Mouse (Mus musculus): ENCODE measurements around the gene Adck1. TPM values are rescaled to one million over a fixed set of nuclear protein-coding genes. Genes with fewer than 3 reads are reported as not detected.
A peak's percentile ranks its signal among the peaks of the same experiment; 100 is the strongest.

Adck1 gene
- total and polyA plus RNA-seq, 3 experiments: 30.6 to 34.3 TPM; not detected in 1

GRCm38 (mm10) chr12:88405113-88405512 lies 44.8 kb downstream of the Adck1 start:
- H3K27me3 ChIP-seq (ENCODE audit: control insufficient read depth in 1 of 2, insufficient read depth in 2 of 2, low read length in 2 of 2): no peaks in the 10 kb centered on the region
- no peak overlapping the region for H3K27ac ChIP-seq (ENCODE audit: control insufficient read depth, low read depth, low read length)
- no peaks in the 10 kb centered on the region for H3K9me3 ChIP-seq (replicated peaks; ENCODE audit: insufficient read depth, low read length)
- TF ChIP-seq ELF1 (IDR thresholded peaks at IDR 0.05; ENCODE audit: low read depth, low read length) (no peak), CHD1 (IDR thresholded peaks at IDR 0.05; ENCODE audit: low read depth, low read length) (no peak), BHLHE40 (IDR thresholded peaks at IDR 0.05; ENCODE audit: borderline replicate concordance, low read depth, low read length) (no peak), GATA1 (IDR thresholded peaks at IDR 0.05; ENCODE audit: low read depth, low read length) (no peak), TBP (IDR thresholded peaks at IDR 0.05; ENCODE audit: low read depth, low read length) (no peak), SMC3 (IDR thresholded peaks at IDR 0.05; ENCODE audit: low read depth, low read length) (peak; percentile 79), GABPA (IDR thresholded peaks at IDR 0.05; ENCODE audit: low read depth, low read length) (no peak), ZMIZ1 (IDR thresholded peaks at IDR 0.05; ENCODE audit: low read depth, low read length) (no peak), USF1 (IDR thresholded peaks at IDR 0.05; ENCODE audit: low read depth, low read length) (no peak), TAL1 (IDR thresholded peaks at IDR 0.05; ENCODE audit: low read length) (no peak), NELFE (IDR thresholded peaks at IDR 0.05; ENCODE audit: low read depth, low read length) (no peak), MAZ (IDR thresholded peaks at IDR 0.05; ENCODE audit: low read depth, low read length) (no peak), CHD2 (IDR thresholded peaks at IDR 0.05; ENCODE audit: low read length) (no peak), ZC3H11A (IDR thresholded peaks at IDR 0.05; ENCODE audit: low read depth, low read length) (peak; percentile 73), RAD21 (IDR thresholded peaks at IDR 0.05; ENCODE audit: low read depth, low read length) (peak; percentile 74), SIN3A (IDR thresholded peaks at IDR 0.05; ENCODE audit: low read length) (no peak), USF2 (IDR thresholded peaks at IDR 0.05; ENCODE audit: borderline replicate concordance in 1 of 2, insufficient read depth in 1 of 2, low read depth in 1 of 2, low read length in 2 of 2) (no peak), CTCF (IDR thresholded peaks at IDR 0.05 in 2 of 3, conservative IDR thresholded peaks at IDR 0.05 in 1 of 3; ENCODE audit: control insufficient read depth in 1 of 3, insufficient read depth in 1 of 3, low read depth in 2 of 3, low read length in 3 of 3, poor library complexity in 1 of 3, severe bottlenecking in 1 of 3) (peak; percentile 55 to 70 (median 67)), UBTF (IDR thresholded peaks at IDR 0.05; ENCODE audit: borderline replicate concordance, insufficient read depth, low read depth, low read length) (no peak), MAX (IDR thresholded peaks at IDR 0.05; ENCODE audit: low read length) (no peak)
- H3K79me2 ChIP-seq (ENCODE audit: control insufficient read depth, insufficient read depth, low read length, poor library complexity): no peaks in the 10 kb centered on the region
- no peak overlapping the region for H3K9ac ChIP-seq (ENCODE audit: control insufficient read depth, low read depth, low read length, poor library complexity, severe bottlenecking)
- H3K4me3 ChIP-seq (ENCODE audit: control insufficient read depth in 1 of 2, insufficient read depth in 1 of 2, low read depth in 2 of 2, low read length in 2 of 2): no peak overlapping the region
- peaks cover 0 to 2% of the 10 kb centered on the region in 2 experiments; a peak in 2 of 4 replicates for H3K36me3 ChIP-seq (ENCODE audit: control insufficient read depth in 1 of 2, insufficient read depth in 2 of 2, low read length in 2 of 2)
- no peaks in the 10 kb centered on the region for H3K4me1 ChIP-seq (ENCODE audit: control insufficient read depth in 1 of 2, insufficient read depth in 2 of 2, low read length in 2 of 2)
- DNase-seq (ENCODE audit: low read depth, low spot score): peak; percentile 63

- H3K4me1 ChIP-seq (ENCODE audit: control insufficient read depth in 1 of 2, insufficient read depth in 2 of 2, low read length in 2 of 2): no peaks in the 10 kb centered on the region
- DNase-seq (ENCODE audit: low read depth, low spot score): no peak
- H3K27ac ChIP-seq (ENCODE audit: control insufficient read depth, low read depth, low read length): no peak overlapping the region
- H3K79me2 ChIP-seq (ENCODE audit: control insufficient read depth, insufficient read depth, low read length, poor library complexity): no peaks in the 10 kb centered on the region
- no peaks in the 10 kb centered on the region for H3K27me3 ChIP-seq (ENCODE audit: control insufficient read depth in 1 of 2, insufficient read depth in 2 of 2, low read length in 2 of 2)
- peaks cover 0 to 2% of the 10 kb centered on the region in 2 experiments; a peak in 2 of 4 replicates for H3K36me3 ChIP-seq (ENCODE audit: control insufficient read depth in 1 of 2, insufficient read depth in 2 of 2, low read length in 2 of 2)
- TF ChIP-seq SIN3A (IDR thresholded peaks at IDR 0.05; ENCODE audit: low read length): no peak
- TF ChIP-seq GABPA (IDR thresholded peaks at IDR 0.05; ENCODE audit: low read depth, low read length): no peak
- TF ChIP-seq ZC3H11A (IDR thresholded peaks at IDR 0.05; ENCODE audit: low read depth, low read length): no peak
- no peak for TF ChIP-seq EP300 (IDR thresholded peaks at IDR 0.05; ENCODE audit: low read depth in 1 of 2, low read length in 2 of 2)
- no peak for TF ChIP-seq MAZ (IDR thresholded peaks at IDR 0.05; ENCODE audit: low read depth, low read length)
- no peak for TF ChIP-seq TCF12 (IDR thresholded peaks at IDR 0.05; ENCODE audit: low read depth, low read length)
- no peak for TF ChIP-seq ZMIZ1 (IDR thresholded peaks at IDR 0.05; ENCODE audit: low read depth, low read length)
- TF ChIP-seq POLR2AphosphoS5 (IDR thresholded peaks at IDR 0.05; ENCODE audit: borderline replicate concordance, low read depth, low read length): no peak
- TF ChIP-seq POLR2AphosphoS2 (IDR thresholded peaks at IDR 0.05; ENCODE audit: low read length): no peak
- no peak for TF ChIP-seq POLR2A (IDR thresholded peaks at IDR 0.05; ENCODE audit: control insufficient read depth in 1 of 2, insufficient read depth in 1 of 2, low read depth in 1 of 2, low read length in 2 of 2, poor library complexity in 1 of 2)
- no peak for TF ChIP-seq ZKSCAN1 (IDR thresholded peaks at IDR 0.05; ENCODE audit: low read depth, low read length)
- no peak for TF ChIP-seq TBP (IDR thresholded peaks at IDR 0.05; ENCODE audit: low read depth, low read length)
- no peak for TF ChIP-seq MXI1 (IDR thresholded peaks at IDR 0.05; ENCODE audit: low read depth, low read length)
- no peak for TF ChIP-seq MYC (IDR thresholded peaks at IDR 0.05; ENCODE audit: low read depth, low read length)
- TF ChIP-seq RCOR1 (IDR thresholded peaks at IDR 0.05; ENCODE audit: low read depth, low read length): no peak
- H3K9ac ChIP-seq (ENCODE audit: control insufficient read depth, low read depth, low read length, poor library complexity, severe bottlenecking): no peak overlapping the region
- H3K9me3 ChIP-seq (replicated peaks; ENCODE audit: insufficient read depth, low read length): no peaks in the 10 kb centered on the region
- H3K4me3 ChIP-seq (ENCODE audit: control insufficient read depth in 1 of 2, insufficient read depth in 1 of 2, low read depth in 2 of 2, low read length in 2 of 2): no peak overlapping the region
These were observed 47.6 kb downstream of the Adck1 start for GRCm38 (mm10) chr12:88407996-88408322.
